Mouse (Mus musculus) megakaryocyte, embryonic 14.5 days (primary cell): ENCODE results near the gene Tlr2. TPM values are rescaled to one million over a fixed set of nuclear protein-coding genes. Genes with fewer than 3 reads are reported as not detected.
"Not testable (repeated sequence)": the region's sequence is repeated elsewhere in the genome, so short reads cannot be mapped to it uniquely, and the experiment has no call there.

Experiments
- H3K27me3 ChIP-seq: replicated peaks from 2 replicates; pipeline ENCODE3; 2012; ENCODE audit warnings: inconsistent platforms
- H3K36me3 ChIP-seq: replicated peaks from 2 replicates; pipeline ENCODE3; 2012; ENCODE audit warnings: low read length, inconsistent platforms, mixed read lengths
- H3K4me1 ChIP-seq: 2 replicates; pipeline ENCODE4 v1.6.1; 2012; ENCODE audit warnings: inconsistent platforms
- H3K4me3 ChIP-seq: replicated peaks from 2 replicates; pipeline ENCODE3; 2012; ENCODE audit warnings: moderate library complexity, mild to moderate bottlenecking, inconsistent platforms
- H3K9me3 ChIP-seq: 2 replicates; pipeline ENCODE4 v1.6.1; 2012; ENCODE audit warnings: inconsistent platforms
- FLI1 ChIP-seq: IDR thresholded peaks from 2 replicates; pipeline ENCODE4 v1.6.1; 2012; ENCODE audit warnings: low read length, inconsistent platforms, mixed read lengths
- GATA1 ChIP-seq: IDR thresholded peaks from 3 replicates; pipeline ENCODE4 v1.6.1; 2012; ENCODE audit warnings: mixed read lengths, low read length, inconsistent platforms, borderline replicate concordance
- polyA plus RNA-seq: library from polyadenylated mRNA; stranded (reverse); fragments of >175 nt; gene quantifications from 2 replicates; pipeline ENCODE4 v1.2.3, GENCODE M21; 2012; ENCODE audit warnings: low replicate concordance; ENCODE audit not compliant: insufficient read depth

Tlr2 gene
- 0.88 TPM in 1 of 2 replicates, not detected in the other for polyA plus RNA-seq

GRCm38 (mm10) chr3:83841095-83841850 lies at the start of gene Tlr2:
Gene Tlr2 (minus strand): TSS chr3:83841767.
- peak within 1 kb of the TSS; percentile 96 for H3K4me3 ChIP-seq
- H3K27me3 ChIP-seq, result no peaks in the 10 kb centered on the region
- peaks cover 62% of the 10 kb centered on the region for H3K4me1 ChIP-seq
- no peaks in the 10 kb centered on the region for H3K9me3 ChIP-seq
- peaks cover 34% of the 10 kb centered on the region for H3K36me3 ChIP-seq
- TF ChIP-seq FLI1, result no peak
- TF ChIP-seq GATA1, result no peak

DNA sequence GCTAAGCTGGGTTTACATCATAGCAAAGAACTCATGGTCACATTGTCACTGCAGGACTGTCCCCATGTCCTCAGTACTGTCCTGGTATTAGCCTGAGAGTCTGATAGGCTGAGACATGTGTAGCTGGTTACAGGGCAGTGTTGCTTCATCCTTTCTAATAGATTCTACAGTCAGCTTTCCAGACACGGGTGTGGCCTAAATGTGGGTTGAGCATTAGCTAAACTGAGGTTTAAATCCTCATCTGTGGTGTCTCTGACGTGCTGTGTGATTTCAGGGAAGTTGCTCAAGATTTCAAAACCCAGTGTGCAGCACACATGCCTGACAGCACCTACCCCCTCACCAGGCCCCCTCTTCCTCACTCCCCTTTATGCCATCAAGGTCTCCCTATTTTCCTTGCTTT lies 43.6 kb upstream of the Tlr2 start:
- H3K9me3 ChIP-seq, result no peaks in the 10 kb centered on the region
- H3K4me3 ChIP-seq, result no peak overlapping the region
- H3K36me3 ChIP-seq, result no peaks in the 10 kb centered on the region
- peaks cover 12% of the 10 kb centered on the region for H3K27me3 ChIP-seq
- TF ChIP-seq FLI1, result no peak
- TF ChIP-seq GATA1, result no peak
- no peaks in the 10 kb centered on the region; the same call in 1 of the 2 replicates for H3K4me1 ChIP-seq

DNA sequence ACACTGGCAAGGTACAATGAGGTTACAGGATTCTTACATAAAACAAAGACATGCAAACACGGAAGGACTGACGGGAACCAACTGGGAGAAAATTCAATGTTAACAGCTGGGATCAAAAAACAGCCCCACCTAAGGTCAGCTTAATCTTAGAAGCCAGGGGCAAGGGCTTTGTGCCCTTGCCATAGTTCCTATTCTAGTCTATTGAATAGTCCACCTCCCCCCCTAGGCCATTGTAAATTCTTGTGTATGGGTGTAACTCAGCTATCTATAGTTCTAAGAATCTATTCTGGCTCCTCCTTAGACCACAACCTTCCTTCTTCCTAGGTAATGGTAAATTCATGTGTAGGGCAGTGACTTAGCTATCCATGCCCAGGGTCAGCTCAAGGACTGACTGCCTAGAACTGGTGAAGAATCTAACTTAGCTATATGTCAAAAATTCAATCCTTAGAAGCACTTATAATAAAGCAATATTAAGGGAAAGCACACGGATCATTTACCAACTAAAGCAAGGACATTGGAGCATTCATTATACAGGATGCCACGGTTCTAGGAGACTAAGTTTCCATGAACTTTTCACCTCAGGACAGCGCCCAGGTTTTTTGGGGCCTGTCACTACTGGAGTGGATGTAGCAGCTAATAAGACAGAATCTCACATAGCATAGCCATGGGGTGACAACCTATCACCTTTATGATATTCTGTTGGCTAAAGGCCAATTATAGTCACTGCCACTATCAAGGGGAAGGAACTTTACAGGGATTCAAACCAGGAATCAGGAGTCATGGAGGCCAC lies 37.9 kb upstream of the Tlr2 start:
- not testable (repeated sequence) for H3K36me3 ChIP-seq, H3K4me3 ChIP-seq, H3K9me3 ChIP-seq, H3K4me1 ChIP-seq, H3K27me3 ChIP-seq

DNA sequence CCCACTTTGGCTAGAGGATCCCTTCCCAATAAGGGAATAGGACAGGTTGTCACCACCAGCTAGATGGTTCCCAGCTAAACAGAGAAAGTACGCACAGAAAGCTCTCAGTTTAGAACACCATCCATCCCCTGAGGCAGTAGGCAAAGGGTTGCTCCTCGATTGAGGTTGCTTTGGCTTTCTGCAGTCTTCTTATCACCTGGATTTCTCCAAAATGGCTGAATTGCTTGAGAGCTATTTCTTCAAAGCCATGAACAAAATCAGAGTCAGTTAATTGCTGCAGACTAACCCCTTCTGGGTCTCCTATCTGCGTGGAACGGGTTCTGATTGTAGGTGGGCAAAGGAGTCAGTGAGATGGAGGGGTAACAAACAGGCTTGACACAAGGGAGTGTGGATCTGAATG lies 37.2 kb upstream of the Tlr2 start:
- Histone ChIP-seq H3K36me3 (no peaks in the 10 kb centered on the region), H3K27me3 (peaks cover 2% of the 10 kb centered on the region), H3K4me3 (no peak overlapping the region), H3K9me3 (peaks cover 7% of the 10 kb centered on the region), H3K4me1 (peaks cover 3% of the 10 kb centered on the region)
- TF ChIP-seq FLI1, result no peak

- Histone ChIP-seq H3K4me3 (no peak overlapping the region), H3K27me3 (peaks cover 2% of the 10 kb centered on the region), H3K9me3 (peaks cover 14% of the 10 kb centered on the region), H3K4me1 (peaks cover 3% of the 10 kb centered on the region; the same call in 1 of the 2 replicates), H3K36me3 (no peaks in the 10 kb centered on the region)
- TF ChIP-seq FLI1 (no peak), GATA1 (no peak)
Observed at GRCm38 (mm10) chr3:83876299-83876698, 34.7 kb upstream of the Tlr2 start.

GRCm38 (mm10) chr3:83875078-83875477 lies 33.5 kb upstream of the Tlr2 start:
- H3K36me3 ChIP-seq, H3K4me3 ChIP-seq, H3K4me1 ChIP-seq, H3K27me3 ChIP-seq: not testable (repeated sequence)
- H3K9me3 ChIP-seq, result peaks cover 14% of the 10 kb centered on the region

DNA sequence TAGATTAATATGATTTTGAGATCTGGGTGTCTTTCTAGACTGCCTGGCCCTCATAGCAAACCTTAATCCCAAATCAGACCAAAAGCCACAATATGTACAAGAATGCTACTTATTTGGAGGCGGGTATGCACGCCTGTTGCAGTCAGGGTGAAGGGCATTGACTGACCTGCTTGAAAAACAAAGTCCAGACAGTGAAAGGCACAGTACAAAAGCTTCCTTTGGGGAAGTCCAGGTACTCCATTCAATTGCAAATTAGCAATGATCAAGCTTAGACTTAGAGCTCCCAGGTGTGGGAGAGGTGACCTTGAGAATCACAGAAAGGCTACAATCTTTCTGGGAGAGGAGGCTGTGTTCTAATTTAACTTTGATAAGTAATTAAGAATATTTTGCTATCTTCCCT lies 31.3 kb upstream of the Tlr2 start:
- not testable (repeated sequence) for H3K27me3 ChIP-seq, H3K36me3 ChIP-seq, H3K4me3 ChIP-seq, H3K4me1 ChIP-seq
- H3K9me3 ChIP-seq, result peaks cover 14% of the 10 kb centered on the region

- peaks cover 14% of the 10 kb centered on the region for H3K9me3 ChIP-seq
- not testable (repeated sequence) for H3K4me3 ChIP-seq, H3K27me3 ChIP-seq, H3K36me3 ChIP-seq, H3K4me1 ChIP-seq
Observed at GRCm38 (mm10) chr3:83871962-83872361, 30.4 kb upstream of the Tlr2 start.

GRCm38 (mm10) chr3:83871559-83871958 lies 30.0 kb upstream of the Tlr2 start:
- peaks cover 14% of the 10 kb centered on the region for H3K9me3 ChIP-seq

GRCm38 (mm10) chr3:83869776-83870175 lies 28.2 kb upstream of the Tlr2 start:
- Histone ChIP-seq H3K4me1 (peaks cover 8% of the 10 kb centered on the region), H3K9me3 (peaks cover 7% of the 10 kb centered on the region), H3K4me3 (no peak overlapping the region), H3K27me3 (no peaks in the 10 kb centered on the region), H3K36me3 (no peaks in the 10 kb centered on the region)
- TF ChIP-seq FLI1, result no peak
- TF ChIP-seq GATA1, result no peak

More at GRCm38 (mm10) chr3:83871559-83871958, 30.0 kb upstream of the Tlr2 start:
- H3K4me3 ChIP-seq, H3K36me3 ChIP-seq, H3K27me3 ChIP-seq, H3K4me1 ChIP-seq: not testable (repeated sequence)

DNA sequence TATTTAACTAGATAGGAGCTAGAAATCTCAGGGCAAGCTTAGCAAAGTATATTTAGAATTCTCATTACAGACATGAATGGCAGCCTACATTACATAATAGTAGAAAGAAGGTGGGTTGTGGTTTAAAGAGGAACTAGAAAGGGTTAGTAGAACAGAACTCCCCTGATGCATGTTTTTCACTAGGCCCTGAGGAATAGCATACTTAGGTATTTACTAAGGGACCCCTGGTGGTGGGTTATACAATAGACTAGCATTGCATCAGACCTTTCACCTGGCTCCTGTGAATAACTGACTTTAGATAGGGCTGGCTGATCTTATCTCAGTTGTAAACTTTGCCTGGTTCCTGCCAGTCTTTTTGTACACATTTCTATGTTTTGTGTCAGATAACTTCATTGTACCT lies 25.5 kb upstream of the Tlr2 start:
- not testable (repeated sequence) for H3K36me3 ChIP-seq, H3K9me3 ChIP-seq, H3K27me3 ChIP-seq, H3K4me3 ChIP-seq
- H3K4me1 ChIP-seq, result peaks cover 35% of the 10 kb centered on the region
